Mouse (Mus musculus): ENCODE data around the gene 2210016L21Rik. TPM values are rescaled to one million over a fixed set of nuclear protein-coding genes. Genes with fewer than 3 reads are reported as not detected.

The 2210016L21Rik gene
- polyA plus RNA-seq, 1 experiment from 2014 or later, result 40.3 TPM

GRCm38 (mm10) chr5:114978473-114978872 lies 36.5 kb downstream of the 2210016L21Rik start:
- H3K27ac ChIP-seq (ENCODE audit: low read depth, low read length), result no peak overlapping the region
- no peak for ATAC-seq (replicated peaks; ENCODE audit: low FRiP score)

GRCm38 (mm10) chr5:114978888-114979249 lies 36.9 kb downstream of the 2210016L21Rik start:
- DNase-seq (ENCODE audit: low spot score) (no peak), ATAC-seq (replicated peaks; ENCODE audit: low FRiP score) (no peak)
- H3K4me2 ChIP-seq, result peak overlapping the region; percentile 99
- H3K27me3 ChIP-seq (replicated peaks; ENCODE audit: control insufficient read depth, insufficient read depth, low read length), result no peaks in the 10 kb centered on the region
- H3K4me1 ChIP-seq (replicated peaks; ENCODE audit: control insufficient read depth, insufficient read depth, low read length), result peaks cover 16% of the 10 kb centered on the region
- H3K36me3 ChIP-seq (ENCODE audit: control insufficient read depth, insufficient read depth, low read length), result no peaks in the 10 kb centered on the region
- H3K9ac ChIP-seq (ENCODE audit: low read depth, low read length), result peak overlapping the region; percentile 66
- H3K9me3 ChIP-seq (ENCODE audit: control insufficient read depth, low read length), result no peaks in the 10 kb centered on the region
- peak overlapping the region; percentile 51 for H3K4me3 ChIP-seq (ENCODE audit: low read depth, low read length)
- H3K27ac ChIP-seq (ENCODE audit: low read depth, low read length), result peak overlapping the region; percentile 86
- 7% methylated on average over 6 of the region's 6 CpGs for WGBS

More at GRCm38 (mm10) chr5:114978473-114978872, 36.5 kb downstream of the 2210016L21Rik start:
- H3K9ac ChIP-seq (ENCODE audit: low read depth, low read length), result no peak overlapping the region
- H3K9me3 ChIP-seq (ENCODE audit: control insufficient read depth, low read length), result no peaks in the 10 kb centered on the region
- no peaks in the 10 kb centered on the region for H3K36me3 ChIP-seq (ENCODE audit: control insufficient read depth, insufficient read depth, low read length)
- 72% methylated on average over 11 of the region's 11 CpGs for WGBS
- peaks cover 16% of the 10 kb centered on the region for H3K4me1 ChIP-seq (replicated peaks; ENCODE audit: control insufficient read depth, insufficient read depth, low read length)
- no peaks in the 10 kb centered on the region for H3K27me3 ChIP-seq (replicated peaks; ENCODE audit: control insufficient read depth, insufficient read depth, low read length)
- DNase-seq (ENCODE audit: low spot score), result no peak
- no peak overlapping the region for H3K4me2 ChIP-seq
- H3K4me3 ChIP-seq (ENCODE audit: low read depth, low read length), result no peak overlapping the region

- Histone ChIP-seq H3K27me3 (replicated peaks; ENCODE audit: control insufficient read depth, insufficient read depth, low read length) (no peaks in the 10 kb centered on the region), H3K27ac (ENCODE audit: low read depth, low read length) (peak overlapping the region; percentile 86), H3K9me3 (ENCODE audit: control insufficient read depth, low read length) (no peaks in the 10 kb centered on the region), H3K4me3 (ENCODE audit: low read depth, low read length) (peak overlapping the region; percentile 51), H3K36me3 (ENCODE audit: control insufficient read depth, insufficient read depth, low read length) (no peaks in the 10 kb centered on the region), H3K4me2 (peak overlapping the region; percentile 99), H3K4me1 (replicated peaks; ENCODE audit: control insufficient read depth, insufficient read depth, low read length) (peaks cover 18% of the 10 kb centered on the region), H3K9ac (ENCODE audit: low read depth, low read length) (peak overlapping the region; percentile 66)
- WGBS, result 4% methylated on average over 32 of the region's 32 CpGs
- ATAC-seq (replicated peaks; ENCODE audit: low FRiP score), result peak; percentile 87
- DNase-seq (ENCODE audit: low spot score), result peak; percentile 75
These were observed 37.5 kb downstream of the 2210016L21Rik start for GRCm38 (mm10) chr5:114979250-114980121.

- H3K27me3 ChIP-seq (replicated peaks; ENCODE audit: control insufficient read depth, insufficient read depth, low read length), result no peaks in the 10 kb centered on the region
- ATAC-seq (replicated peaks; ENCODE audit: low FRiP score) (peak; percentile 40; the same call in 1 of the 2 replicates), DNase-seq (ENCODE audit: low spot score) (no peak)
- H3K4me1 ChIP-seq (replicated peaks; ENCODE audit: control insufficient read depth, insufficient read depth, low read length), result peaks cover 21% of the 10 kb centered on the region
- WGBS, result 25% methylated on average over 16 of the region's 16 CpGs
- H3K36me3 ChIP-seq (ENCODE audit: control insufficient read depth, insufficient read depth, low read length), result no peaks in the 10 kb centered on the region
- no peaks in the 10 kb centered on the region for H3K9me3 ChIP-seq (ENCODE audit: control insufficient read depth, low read length)
- H3K4me2 ChIP-seq, result peak overlapping the region; percentile 99
- peak overlapping the region; percentile 66 for H3K9ac ChIP-seq (ENCODE audit: low read depth, low read length)
- H3K27ac ChIP-seq (ENCODE audit: low read depth, low read length), result peak overlapping the region; percentile 86
- peak overlapping the region; percentile 51 for H3K4me3 ChIP-seq (ENCODE audit: low read depth, low read length)
These were observed 38.3 kb downstream of the 2210016L21Rik start for GRCm38 (mm10) chr5:114980122-114980748.

GRCm38 (mm10) chr5:114982001-114982400 lies 40.0 kb downstream of the 2210016L21Rik start:
- H3K4me3 ChIP-seq (ENCODE audit: low read depth, low read length), result no peak overlapping the region
- H3K4me2 ChIP-seq, result no peak overlapping the region
- H3K4me1 ChIP-seq (replicated peaks; ENCODE audit: control insufficient read depth, insufficient read depth, low read length), result peaks cover 21% of the 10 kb centered on the region
- no peak for DNase-seq (ENCODE audit: low spot score)
- WGBS, result 44% methylated on average over 15 of the region's 15 CpGs
- no peaks in the 10 kb centered on the region for H3K27me3 ChIP-seq (replicated peaks; ENCODE audit: control insufficient read depth, insufficient read depth, low read length)
- H3K27ac ChIP-seq (ENCODE audit: low read depth, low read length), result no peak overlapping the region
- no peaks in the 10 kb centered on the region for H3K36me3 ChIP-seq (ENCODE audit: control insufficient read depth, insufficient read depth, low read length)
- no peak overlapping the region for H3K9ac ChIP-seq (ENCODE audit: low read depth, low read length)
- H3K9me3 ChIP-seq (ENCODE audit: control insufficient read depth, low read length), result no peaks in the 10 kb centered on the region
- no peak for ATAC-seq (replicated peaks; ENCODE audit: low FRiP score)

- no peak overlapping the region for H3K4me3 ChIP-seq (ENCODE audit: low read depth, low read length)
- H3K4me1 ChIP-seq (replicated peaks; ENCODE audit: control insufficient read depth, insufficient read depth, low read length), result peaks cover 13% of the 10 kb centered on the region
- H3K4me2 ChIP-seq, result no peak overlapping the region
- ATAC-seq (replicated peaks; ENCODE audit: low FRiP score), result no peak
- H3K27ac ChIP-seq (ENCODE audit: low read depth, low read length), result no peak overlapping the region
- H3K9me3 ChIP-seq (ENCODE audit: control insufficient read depth, low read length), result no peaks in the 10 kb centered on the region
- DNase-seq (ENCODE audit: low spot score), result no peak
- no peaks in the 10 kb centered on the region for H3K36me3 ChIP-seq (ENCODE audit: control insufficient read depth, insufficient read depth, low read length)
- H3K9ac ChIP-seq (ENCODE audit: low read depth, low read length), result no peak overlapping the region
- no peaks in the 10 kb centered on the region for H3K27me3 ChIP-seq (replicated peaks; ENCODE audit: control insufficient read depth, insufficient read depth, low read length)
These were observed 43.1 kb downstream of the 2210016L21Rik start for GRCm38 (mm10) chr5:114985074-114985473.

GRCm38 (mm10) chr5:114996447-114996846 lies 54.5 kb downstream of the 2210016L21Rik start:
- Histone ChIP-seq H3K9ac (ENCODE audit: low read depth, low read length) (no peak overlapping the region), H3K4me1 (replicated peaks; ENCODE audit: control insufficient read depth, insufficient read depth, low read length) (no peaks in the 10 kb centered on the region), H3K27me3 (replicated peaks; ENCODE audit: control insufficient read depth, insufficient read depth, low read length) (no peaks in the 10 kb centered on the region), H3K27ac (ENCODE audit: low read depth, low read length) (no peak overlapping the region), H3K4me3 (ENCODE audit: low read depth, low read length) (no peak overlapping the region), H3K9me3 (ENCODE audit: control insufficient read depth, low read length) (no peaks in the 10 kb centered on the region), H3K36me3 (ENCODE audit: control insufficient read depth, insufficient read depth, low read length) (no peaks in the 10 kb centered on the region), H3K4me2 (peak overlapping the region; percentile 37; the same call in 1 of the 2 replicates)
- no peak for ATAC-seq (replicated peaks; ENCODE audit: low FRiP score)
- no peak for DNase-seq (ENCODE audit: low spot score)
- WGBS, result 51% methylated on average over 16 of the region's 16 CpGs

GRCm38 (mm10) chr5:114997327-114997726 lies 55.4 kb downstream of the 2210016L21Rik start:
- Histone ChIP-seq H3K9ac (ENCODE audit: low read depth, low read length) (no peak overlapping the region), H3K36me3 (ENCODE audit: control insufficient read depth, insufficient read depth, low read length) (no peaks in the 10 kb centered on the region), H3K4me1 (replicated peaks; ENCODE audit: control insufficient read depth, insufficient read depth, low read length) (no peaks in the 10 kb centered on the region), H3K27me3 (replicated peaks; ENCODE audit: control insufficient read depth, insufficient read depth, low read length) (0 out of 2 replicates have a peak, but pooled peaks cover 3% of the 10 kb centered on the region), H3K9me3 (ENCODE audit: control insufficient read depth, low read length) (no peaks in the 10 kb centered on the region), H3K4me2 (no peak overlapping the region), H3K4me3 (ENCODE audit: low read depth, low read length) (no peak overlapping the region), H3K27ac (ENCODE audit: low read depth, low read length) (no peak overlapping the region)
- DNase-seq (ENCODE audit: low spot score) (no peak), ATAC-seq (replicated peaks; ENCODE audit: low FRiP score) (no peak)
- WGBS, result 38% methylated on average over 6 of the region's 6 CpGs
